Mouse (Mus musculus) kidney, embryonic 14.5 days (tissue): ENCODE measurements around the gene Ttc7b. TPM values are rescaled to one million over a fixed set of nuclear protein-coding genes. Genes with fewer than 3 reads are reported as not detected.

Source experiments
- ATAC-seq: fragments of 200-750 bp; cut with Nextera tagmentation; 2 replicates; pipeline ENCODE4 v1.8.0; 2017; ENCODE audit warnings: moderate number of reproducible peaks, mild to moderate bottlenecking, moderate TSS enrichment, moderate library complexity; ENCODE audit not compliant: low FRiP score, low TSS enrichment
- H3K27ac ChIP-seq: fragments of 300-500 bp; sonication (generic); 2 replicates; pipeline ENCODE4 v1.5.1; 2014; ENCODE audit warnings: low read depth, mild to moderate bottlenecking, low read length, moderate library complexity, mixed read lengths
- H3K27me3 ChIP-seq: fragments of 300-500 bp; sonication (generic); 2 replicates; pipeline ENCODE4 v1.6.1; 2014; ENCODE audit warnings: mild to moderate bottlenecking, low read length; ENCODE audit not compliant: control insufficient read depth, insufficient read depth
- H3K36me3 ChIP-seq: fragments of 300-500 bp; sonication (generic); 2 replicates; pipeline ENCODE4 v1.6.1; 2014; ENCODE audit warnings: low read length, mixed read lengths; ENCODE audit not compliant: control insufficient read depth, insufficient read depth
- H3K4me1 ChIP-seq: fragments of 300-500 bp; sonication (generic); 2 replicates; pipeline ENCODE4 v1.6.1; 2014; ENCODE audit warnings: low read length, mixed read lengths; ENCODE audit not compliant: control insufficient read depth, insufficient read depth
- H3K4me2 ChIP-seq: fragments of 300-500 bp; sonication (generic); replicated peaks from 2 replicates; pipeline ENCODE4 v1.6.1; 2014; ENCODE audit warnings: low read depth, mild to moderate bottlenecking, low read length
- H3K4me3 ChIP-seq: fragments of 300-500 bp; sonication (generic); 2 replicates; pipeline ENCODE4 v1.5.1; 2014; ENCODE audit warnings: mild to moderate bottlenecking, low read length
- H3K9ac ChIP-seq: fragments of 300-500 bp; sonication (generic); 2 replicates; pipeline ENCODE4 v1.6.1; 2014; ENCODE audit warnings: low read depth, mild to moderate bottlenecking, low read length, moderate library complexity
- H3K9me3 ChIP-seq: fragments of 300-500 bp; sonication (generic); 2 replicates; pipeline ENCODE4 v1.6.1; 2016; ENCODE audit warnings: low read length; ENCODE audit not compliant: control insufficient read depth
- WGBS: fragments of 180-500 bp; shearing (Covaris S2); extraction: QIAGEN DNeasy Blood & Tissue Kit; methylation state at CpG from one replicate; pipeline ENCODE4 v1.1.7; 2014; 5-methylcytosine and 5-hydroxymethylcytosine counted together
- polyA plus RNA-seq: library from polyadenylated mRNA; unstranded; fragments of >200 nt; fragmentation: Nextera tagmentation; extraction: Ambion mirVana; gene quantifications from 2 replicates; pipeline ENCODE4 v1.2.1, GENCODE M21; 2014

The Ttc7b gene
- polyA plus RNA-seq, 1 experiment from 2014 or later = 7.6 TPM

GRCm38 (mm10) chr12:100542076-100542475, 21.4 kb upstream of the Ttc7b start:
- Histone ChIP-seq H3K4me1 (peaks cover 15% of the 10 kb centered on the region), H3K9ac (no peak overlapping the region), H3K36me3 (no peaks in the 10 kb centered on the region; the same call in 1 of the 2 replicates), H3K4me3 (no peak overlapping the region), H3K27ac (no peak overlapping the region), H3K4me2 (no peak overlapping the region), H3K27me3 (no peaks in the 10 kb centered on the region), H3K9me3 (no peaks in the 10 kb centered on the region)
- ATAC-seq = no peak
- WGBS = 43% methylated on average over 3 of the region's 3 CpGs

GRCm38 (mm10) chr12:100539158-100539714, 18.6 kb upstream of the Ttc7b start:
- H3K27ac ChIP-seq = peak overlapping the region; percentile 65; the same call in 1 of the 2 replicates
- no peak for ATAC-seq
- H3K4me3 ChIP-seq = no peak overlapping the region
- 26% methylated on average over 9 of the region's 9 CpGs for WGBS
- no peaks in the 10 kb centered on the region for H3K9me3 ChIP-seq
- H3K27me3 ChIP-seq = no peaks in the 10 kb centered on the region
- H3K36me3 ChIP-seq = no peaks in the 10 kb centered on the region
- peaks cover 15% of the 10 kb centered on the region for H3K4me1 ChIP-seq
- no peak overlapping the region; the same call in 1 of the 2 replicates for H3K4me2 ChIP-seq
- H3K9ac ChIP-seq = no peak overlapping the region

GRCm38 (mm10) chr12:100538445-100539157, 18.0 kb upstream of the Ttc7b start:
- Histone ChIP-seq H3K36me3 (no peaks in the 10 kb centered on the region), H3K9me3 (no peaks in the 10 kb centered on the region), H3K4me2 (no peak overlapping the region), H3K27ac (peak overlapping the region; percentile 65; the same call in 1 of the 2 replicates), H3K27me3 (no peaks in the 10 kb centered on the region), H3K4me3 (no peak overlapping the region), H3K9ac (no peak overlapping the region), H3K4me1 (peaks cover 15% of the 10 kb centered on the region)
- 30% methylated on average over 7 of the region's 7 CpGs for WGBS
- ATAC-seq = peak; percentile 44; the same call in 1 of the 2 replicates

- Histone ChIP-seq H3K36me3 (no peaks in the 10 kb centered on the region), H3K4me1 (peaks cover 15% of the 10 kb centered on the region), H3K9ac (no peak overlapping the region), H3K4me2 (no peak overlapping the region), H3K27ac (no peak overlapping the region), H3K27me3 (no peaks in the 10 kb centered on the region), H3K4me3 (no peak overlapping the region), H3K9me3 (no peaks in the 10 kb centered on the region)
- no peak for ATAC-seq
- 85% methylated on average over 11 of the region's 11 CpGs for WGBS
These were observed 16.5 kb upstream of the Ttc7b start for GRCm38 (mm10) chr12:100537091-100537490.

GRCm38 (mm10) chr12:100535028-100535427, 14.4 kb upstream of the Ttc7b start:
- no peaks in the 10 kb centered on the region for H3K36me3 ChIP-seq
- no peaks in the 10 kb centered on the region for H3K9me3 ChIP-seq
- no peak overlapping the region for H3K9ac ChIP-seq
- H3K27me3 ChIP-seq = no peaks in the 10 kb centered on the region
- no peak for ATAC-seq
- H3K4me2 ChIP-seq = no peak overlapping the region
- H3K27ac ChIP-seq = no peak overlapping the region
- no peak overlapping the region for H3K4me3 ChIP-seq
- H3K4me1 ChIP-seq = peaks cover 15% of the 10 kb centered on the region
- 71% methylated on average over 12 of the region's 12 CpGs for WGBS

- Histone ChIP-seq H3K27me3 (no peaks in the 10 kb centered on the region), H3K36me3 (no peaks in the 10 kb centered on the region), H3K4me2 (no peak overlapping the region), H3K4me1 (peaks cover 13% of the 10 kb centered on the region), H3K9ac (no peak overlapping the region), H3K9me3 (no peaks in the 10 kb centered on the region), H3K4me3 (no peak overlapping the region), H3K27ac (no peak overlapping the region)
- WGBS = 62% methylated on average over 3 of the region's 3 CpGs
- ATAC-seq = no peak
These were observed 13.4 kb upstream of the Ttc7b start for GRCm38 (mm10) chr12:100534028-100534427.

- ATAC-seq = no peak
- H3K4me3 ChIP-seq = no peak overlapping the region
- 77% methylated on average over 4 of the region's 4 CpGs for WGBS
- H3K27me3 ChIP-seq = no peaks in the 10 kb centered on the region
- peaks cover 12% of the 10 kb centered on the region; the same call in 1 of the 2 replicates for H3K4me1 ChIP-seq
- no peaks in the 10 kb centered on the region for H3K9me3 ChIP-seq
- no peak overlapping the region for H3K27ac ChIP-seq
- H3K9ac ChIP-seq = no peak overlapping the region
- H3K4me2 ChIP-seq = no peak overlapping the region
- no peaks in the 10 kb centered on the region for H3K36me3 ChIP-seq
These were observed 12.6 kb upstream of the Ttc7b start for GRCm38 (mm10) chr12:100533209-100533608.

- 80% methylated on average over 1 of the region's 1 CpGs for WGBS
- Histone ChIP-seq H3K27me3 (no peaks in the 10 kb centered on the region), H3K36me3 (no peaks in the 10 kb centered on the region), H3K4me2 (no peak overlapping the region), H3K27ac (no peak overlapping the region), H3K4me3 (no peak overlapping the region), H3K9me3 (no peaks in the 10 kb centered on the region), H3K9ac (no peak overlapping the region), H3K4me1 (peaks cover 15% of the 10 kb centered on the region; the same call in 1 of the 2 replicates)
- ATAC-seq = no peak
These were observed 11.1 kb upstream of the Ttc7b start for GRCm38 (mm10) chr12:100531740-100532139.

GRCm38 (mm10) chr12:100530871-100531270, 10.2 kb upstream of the Ttc7b start:
- Histone ChIP-seq H3K9ac (no peak overlapping the region), H3K9me3 (no peaks in the 10 kb centered on the region), H3K36me3 (no peaks in the 10 kb centered on the region), H3K4me2 (no peak overlapping the region), H3K27me3 (no peaks in the 10 kb centered on the region), H3K4me3 (no peak overlapping the region), H3K27ac (no peak overlapping the region), H3K4me1 (peaks cover 15% of the 10 kb centered on the region; the same call in 1 of the 2 replicates)
- 78% methylated on average over 5 of the region's 5 CpGs for WGBS
- ATAC-seq = no peak
